Mouse (Mus musculus): ENCODE results near the gene Zfp319. TPM values are rescaled to one million over a fixed set of nuclear protein-coding genes. Genes with fewer than 3 reads are reported as not detected.

The Zfp319 gene
- polyA plus RNA-seq, 1 experiment: 5.7 TPM

DNA sequence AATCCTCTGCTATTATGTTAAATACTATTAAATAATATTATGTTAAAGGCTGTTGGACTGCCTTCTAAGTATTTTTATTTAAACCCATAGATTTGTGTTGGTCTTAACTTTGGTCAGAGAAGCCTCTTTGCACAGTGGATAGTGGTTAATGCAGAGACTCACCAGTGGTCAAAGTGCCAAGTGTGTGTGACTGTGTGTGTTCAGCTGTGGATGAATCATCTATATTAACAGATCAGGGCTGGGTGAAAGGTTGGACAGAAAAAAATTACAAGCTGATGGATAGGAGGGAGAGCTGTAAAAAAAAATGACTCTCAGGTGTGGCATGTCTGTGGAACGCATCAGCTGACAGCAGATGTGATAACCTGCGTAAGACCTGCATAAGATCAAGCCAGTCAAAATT lies 32.1 kb upstream of the Zfp319 start:
- Histone ChIP-seq H3K79me2 (ENCODE audit: control insufficient read depth, insufficient read depth) (no peaks in the 10 kb centered on the region), H3K4me3 (ENCODE audit: insufficient read depth, poor library complexity, severe bottlenecking) (no peak overlapping the region), H3K36me3 (ENCODE audit: control insufficient read depth, insufficient read depth) (no peaks in the 10 kb centered on the region), H3ac (ENCODE audit: control insufficient read depth, insufficient read length, low read depth) (no peak overlapping the region), H3K79me3 (ENCODE audit: low read depth) (no peaks in the 10 kb centered on the region), H3K27me3 (ENCODE audit: control insufficient read depth, insufficient read depth, insufficient read length) (no peaks in the 10 kb centered on the region)
- TF ChIP-seq MYOD1 (IDR thresholded peaks at IDR 0.05; ENCODE audit: control insufficient read depth, insufficient read length, low read depth) (no peak), FOSL1 (IDR thresholded peaks at IDR 0.05; ENCODE audit: insufficient read depth, low read length, poor library complexity, severe bottlenecking) (no peak), MAX (IDR thresholded peaks at IDR 0.05) (no peak), CEBPB (IDR thresholded peaks at IDR 0.05; ENCODE audit: low read depth) (no peak)

DNA sequence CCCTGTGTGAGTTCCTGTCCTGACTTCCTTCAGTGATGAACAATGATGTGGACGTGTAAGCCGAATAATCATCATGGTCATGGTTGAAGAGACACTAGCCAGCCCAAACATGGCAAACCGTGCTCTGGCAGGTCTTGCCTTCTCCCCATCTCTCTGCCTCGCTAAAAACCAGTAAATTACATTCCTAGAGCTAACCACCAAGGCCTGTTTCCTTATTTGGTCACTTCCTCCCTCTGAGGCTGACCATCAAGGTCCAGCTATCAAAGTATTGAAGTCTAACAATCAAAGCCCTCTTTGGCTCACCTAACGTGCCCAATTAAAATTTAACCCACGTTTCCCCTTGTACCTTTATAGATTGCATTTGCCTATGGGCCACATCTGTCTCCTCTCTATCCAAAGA lies 30.5 kb upstream of the Zfp319 start:
- H3K79me3 ChIP-seq (ENCODE audit: low read depth): no peaks in the 10 kb centered on the region
- H3K79me2 ChIP-seq (ENCODE audit: control insufficient read depth, insufficient read depth): no peaks in the 10 kb centered on the region
- no peak overlapping the region for H3ac ChIP-seq (ENCODE audit: control insufficient read depth, insufficient read length, low read depth)
- no peaks in the 10 kb centered on the region for H3K36me3 ChIP-seq (ENCODE audit: control insufficient read depth, insufficient read depth)
- no peaks in the 10 kb centered on the region for H3K27me3 ChIP-seq (ENCODE audit: control insufficient read depth, insufficient read depth, insufficient read length)
- H3K4me3 ChIP-seq (ENCODE audit: insufficient read depth, poor library complexity, severe bottlenecking): no peak overlapping the region
- TF ChIP-seq MAX (IDR thresholded peaks at IDR 0.05): no peak
- TF ChIP-seq CEBPB (IDR thresholded peaks at IDR 0.05; ENCODE audit: low read depth): no peak
- TF ChIP-seq CTCF (IDR thresholded peaks at IDR 0.05; ENCODE audit: control insufficient read depth, insufficient read depth, insufficient read length): no peak
- no peak for TF ChIP-seq USF1 (IDR thresholded peaks at IDR 0.05; ENCODE audit: low read depth)
- TF ChIP-seq MYOG (IDR thresholded peaks at IDR 0.05; ENCODE audit: control insufficient read depth, extremely low read depth, insufficient read length): no peak
- TF ChIP-seq FOSL1 (IDR thresholded peaks at IDR 0.05; ENCODE audit: insufficient read depth, low read length, poor library complexity, severe bottlenecking): no peak
- no peak for TF ChIP-seq MYOD1 (IDR thresholded peaks at IDR 0.05; ENCODE audit: control insufficient read depth, insufficient read length, low read depth)

DNA sequence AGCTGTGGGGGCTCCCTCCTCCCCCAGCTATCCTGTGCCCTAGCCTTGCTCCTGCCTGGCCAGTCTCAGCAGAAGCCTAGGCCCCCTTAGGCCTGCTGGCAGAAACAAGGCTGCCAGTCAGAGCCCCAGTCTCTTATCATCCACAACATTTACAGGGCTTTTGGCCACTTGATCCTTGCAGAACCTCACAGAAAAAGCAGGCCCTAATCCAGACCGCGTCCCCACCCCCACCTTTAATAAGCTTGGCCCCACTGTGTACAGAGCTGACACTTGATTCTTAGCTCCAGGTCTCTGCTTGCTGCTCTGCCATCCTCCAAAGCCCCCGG lies 29.2 kb upstream of the Zfp319 start:
- Histone ChIP-seq H3K27me3 (ENCODE audit: control insufficient read depth, insufficient read depth, insufficient read length) (no peaks in the 10 kb centered on the region), H3K36me3 (ENCODE audit: control insufficient read depth, insufficient read depth) (no peaks in the 10 kb centered on the region), H3ac (ENCODE audit: control insufficient read depth, insufficient read length, low read depth) (no peak overlapping the region), H3K79me2 (ENCODE audit: control insufficient read depth, insufficient read depth) (no peaks in the 10 kb centered on the region), H3K79me3 (ENCODE audit: low read depth) (no peaks in the 10 kb centered on the region), H3K4me3 (ENCODE audit: insufficient read depth, poor library complexity, severe bottlenecking) (no peak overlapping the region)
- no peak for TF ChIP-seq MYOD1 (IDR thresholded peaks at IDR 0.05; ENCODE audit: control insufficient read depth, insufficient read length, low read depth)
- TF ChIP-seq MAX (IDR thresholded peaks at IDR 0.05): no peak
- TF ChIP-seq CEBPB (IDR thresholded peaks at IDR 0.05; ENCODE audit: low read depth): no peak
- TF ChIP-seq FOSL1 (IDR thresholded peaks at IDR 0.05; ENCODE audit: insufficient read depth, low read length, poor library complexity, severe bottlenecking): no peak
- no peak for TF ChIP-seq USF1 (IDR thresholded peaks at IDR 0.05; ENCODE audit: low read depth)
- no peak for TF ChIP-seq MYOG (IDR thresholded peaks at IDR 0.05; ENCODE audit: control insufficient read depth, extremely low read depth, insufficient read length)
- TF ChIP-seq CTCF (IDR thresholded peaks at IDR 0.05; ENCODE audit: control insufficient read depth, insufficient read depth, insufficient read length): no peak

DNA sequence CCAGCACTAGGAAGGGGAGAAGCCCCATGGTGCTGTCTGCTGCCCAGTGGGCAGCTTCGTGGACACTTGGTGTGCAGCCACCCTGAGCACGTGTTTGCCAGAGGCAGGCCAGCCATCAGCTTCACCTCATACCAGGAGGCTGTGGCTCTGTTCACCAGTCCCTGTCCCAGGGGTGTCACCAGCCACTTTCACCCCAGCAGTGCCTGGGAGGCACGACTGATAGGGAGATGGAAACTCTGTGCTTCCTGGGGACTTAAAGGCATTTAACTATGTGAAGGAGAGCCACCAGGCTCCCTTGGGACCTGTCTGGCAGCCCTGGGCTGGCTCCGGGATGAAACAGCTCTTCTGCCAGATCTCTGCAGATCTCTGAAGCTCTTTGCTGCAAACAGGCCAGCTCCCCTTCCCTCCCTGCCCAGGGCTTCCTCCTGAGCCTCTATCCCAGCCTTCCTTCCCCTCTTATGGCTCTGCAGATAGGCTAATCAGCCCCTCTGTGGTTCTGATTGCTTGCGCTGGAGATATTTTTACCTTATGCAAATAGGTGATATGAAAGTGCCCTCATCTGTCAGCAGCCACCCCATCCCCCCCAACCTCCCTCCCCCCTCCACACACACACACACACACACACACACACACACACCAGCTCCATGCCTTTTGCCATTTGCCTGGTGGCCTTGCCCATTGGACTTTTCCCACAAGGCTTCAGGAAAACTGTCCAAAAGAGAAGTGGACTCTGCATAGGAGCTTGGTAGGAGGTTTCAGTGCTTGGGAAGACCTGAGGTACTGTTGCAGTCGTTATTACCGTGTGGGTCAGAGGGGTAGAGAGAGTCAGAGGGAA lies 28.6 kb upstream of the Zfp319 start:
- Histone ChIP-seq H3K79me2 (ENCODE audit: control insufficient read depth, insufficient read depth) (no peaks in the 10 kb centered on the region), H3K36me3 (ENCODE audit: control insufficient read depth, insufficient read depth) (no peaks in the 10 kb centered on the region), H3K4me3 (ENCODE audit: insufficient read depth, poor library complexity, severe bottlenecking) (no peak overlapping the region), H3K79me3 (ENCODE audit: low read depth) (no peaks in the 10 kb centered on the region), H3K27me3 (ENCODE audit: control insufficient read depth, insufficient read depth, insufficient read length) (no peaks in the 10 kb centered on the region), H3ac (ENCODE audit: control insufficient read depth, insufficient read length, low read depth) (no peak overlapping the region)
- no peak for TF ChIP-seq USF1 (IDR thresholded peaks at IDR 0.05; ENCODE audit: low read depth)
- no peak for TF ChIP-seq MAX (IDR thresholded peaks at IDR 0.05)
- no peak for TF ChIP-seq CTCF (IDR thresholded peaks at IDR 0.05; ENCODE audit: control insufficient read depth, insufficient read depth, insufficient read length)
- no peak for TF ChIP-seq CEBPB (IDR thresholded peaks at IDR 0.05; ENCODE audit: low read depth)
- no peak for TF ChIP-seq MYOD1 (IDR thresholded peaks at IDR 0.05; ENCODE audit: control insufficient read depth, insufficient read length, low read depth)
- no peak for TF ChIP-seq MYOG (IDR thresholded peaks at IDR 0.05; ENCODE audit: control insufficient read depth, extremely low read depth, insufficient read length)
- TF ChIP-seq FOSL1 (IDR thresholded peaks at IDR 0.05; ENCODE audit: insufficient read depth, low read length, poor library complexity, severe bottlenecking): no peak

DNA sequence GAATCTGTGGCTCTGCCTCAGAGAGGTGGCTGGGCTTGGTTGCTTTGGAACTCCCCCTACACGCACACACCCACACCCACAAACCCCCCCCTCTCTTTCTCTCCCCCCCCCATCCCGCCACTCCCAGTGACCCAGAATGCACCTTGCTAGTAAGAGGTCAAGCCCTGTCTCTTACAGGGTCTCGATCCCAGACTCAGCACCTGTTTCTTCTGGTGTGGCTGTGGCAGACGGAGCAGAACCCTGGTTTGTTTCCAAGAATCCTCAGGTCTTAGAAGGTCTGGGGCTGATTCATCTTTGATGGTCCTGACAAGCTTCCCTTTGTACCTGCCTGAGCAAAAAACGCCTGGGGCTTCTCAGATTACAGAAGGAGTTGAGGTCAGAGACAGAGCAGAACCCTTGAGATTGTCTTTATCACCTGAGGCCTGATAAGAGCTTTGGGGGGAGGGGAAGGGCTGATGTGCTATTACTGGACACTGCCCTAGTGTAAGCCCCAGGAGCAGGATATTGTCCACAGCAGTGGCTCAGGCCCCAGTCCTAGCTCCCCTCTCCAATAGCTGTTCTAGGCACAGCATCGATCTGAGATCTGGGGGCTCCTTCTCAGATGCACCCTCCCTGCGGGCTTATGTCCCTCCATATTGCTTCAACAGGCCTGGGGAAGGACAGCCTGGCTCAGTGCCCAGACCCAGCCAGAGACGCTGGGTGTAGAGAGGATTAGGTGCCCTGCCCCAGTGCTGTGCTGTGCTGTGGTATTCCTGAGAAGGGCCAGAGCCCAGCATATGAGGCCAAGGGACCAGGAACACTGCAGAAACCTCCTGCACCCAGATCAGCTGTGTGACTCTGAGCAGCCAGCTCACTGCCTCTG lies 27.0 kb upstream of the Zfp319 start:
- H3K79me2 ChIP-seq (ENCODE audit: control insufficient read depth, insufficient read depth): no peaks in the 10 kb centered on the region
- no peaks in the 10 kb centered on the region for H3K36me3 ChIP-seq (ENCODE audit: control insufficient read depth, insufficient read depth)
- TF ChIP-seq MYOD1 (IDR thresholded peaks at IDR 0.05; ENCODE audit: control insufficient read depth, insufficient read length, low read depth) (no peak), USF1 (IDR thresholded peaks at IDR 0.05; ENCODE audit: low read depth) (no peak), CEBPB (IDR thresholded peaks at IDR 0.05; ENCODE audit: low read depth) (no peak), FOSL1 (IDR thresholded peaks at IDR 0.05; ENCODE audit: insufficient read depth, low read length, poor library complexity, severe bottlenecking) (no peak), MAX (IDR thresholded peaks at IDR 0.05) (no peak), CTCF (IDR thresholded peaks at IDR 0.05; ENCODE audit: control insufficient read depth, insufficient read depth, insufficient read length) (no peak), MYOG (IDR thresholded peaks at IDR 0.05; ENCODE audit: control insufficient read depth, extremely low read depth, insufficient read length) (no peak)
- no peaks in the 10 kb centered on the region for H3K27me3 ChIP-seq (ENCODE audit: control insufficient read depth, insufficient read depth, insufficient read length)
- no peak overlapping the region for H3ac ChIP-seq (ENCODE audit: control insufficient read depth, insufficient read length, low read depth)
- H3K4me3 ChIP-seq (ENCODE audit: insufficient read depth, poor library complexity, severe bottlenecking): no peak overlapping the region
- no peaks in the 10 kb centered on the region for H3K79me3 ChIP-seq (ENCODE audit: low read depth)

Data from C2C12 (cell line).